Mouse (Mus musculus): ENCODE results near the gene Zbtb6. TPM values are rescaled to one million over a fixed set of nuclear protein-coding genes. Genes with fewer than 3 reads are reported as not detected.

Zbtb6 gene
- polyA plus RNA-seq, 1 experiment from 2014 or later, result 25.1 TPM

DNA sequence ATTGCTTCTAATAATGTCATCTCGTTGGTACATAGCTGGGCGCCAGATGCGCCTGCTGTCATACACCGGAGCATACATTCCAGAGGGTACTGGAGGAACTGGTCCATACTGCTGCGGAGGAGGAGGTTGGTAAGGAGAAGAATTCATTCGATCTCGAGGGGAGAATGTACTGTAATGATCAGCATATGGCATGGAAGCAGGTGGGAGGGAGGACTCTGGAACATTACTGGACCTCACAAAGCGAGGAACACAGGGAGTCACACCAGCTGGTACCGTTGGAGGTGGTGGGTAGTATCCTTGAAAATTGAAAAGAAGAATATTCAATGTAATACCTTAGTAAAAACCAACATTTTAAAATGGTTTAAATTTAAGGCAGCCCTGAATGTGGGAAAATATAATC, 60.0 kb downstream of the Zbtb6 start:
- H3K4me1 ChIP-seq (replicated peaks; ENCODE audit: control insufficient read depth, insufficient read depth, low read length), result no peaks in the 10 kb centered on the region
- ATAC-seq, result no peak
- H3K4me2 ChIP-seq (ENCODE audit: low read length), result no peak overlapping the region
- H3K9ac ChIP-seq (replicated peaks; ENCODE audit: low read depth, low read length), result no peak overlapping the region
- no peak overlapping the region for H3K27ac ChIP-seq (ENCODE audit: low read length)
- H3K4me3 ChIP-seq (replicated peaks; ENCODE audit: low read length), result no peak overlapping the region
- peaks cover 20% of the 10 kb centered on the region for H3K36me3 ChIP-seq (ENCODE audit: control insufficient read depth, insufficient read depth)
- H3K9me3 ChIP-seq (ENCODE audit: control insufficient read depth, low read length), result no peaks in the 10 kb centered on the region
- no peaks in the 10 kb centered on the region for H3K27me3 ChIP-seq (replicated peaks; ENCODE audit: control insufficient read depth, insufficient read depth, low read length)
- WGBS, result 94% methylated on average over 9 of the region's 9 CpGs

- Histone ChIP-seq H3K9ac (replicated peaks; ENCODE audit: low read depth, low read length) (no peak overlapping the region), H3K4me3 (replicated peaks; ENCODE audit: low read length) (no peak overlapping the region), H3K4me2 (ENCODE audit: low read length) (no peak overlapping the region), H3K36me3 (ENCODE audit: control insufficient read depth, insufficient read depth) (peaks cover 26% of the 10 kb centered on the region), H3K27ac (ENCODE audit: low read length) (no peak overlapping the region), H3K4me1 (replicated peaks; ENCODE audit: control insufficient read depth, insufficient read depth, low read length) (no peaks in the 10 kb centered on the region), H3K27me3 (replicated peaks; ENCODE audit: control insufficient read depth, insufficient read depth, low read length) (no peaks in the 10 kb centered on the region), H3K9me3 (ENCODE audit: control insufficient read depth, low read length) (no peaks in the 10 kb centered on the region)
- 60% methylated on average over 2 of the region's 2 CpGs for WGBS
- ATAC-seq, result peak; percentile 57; the same call in 1 of the 2 replicates
Observed at GRCm38 (mm10) chr2:37380189-37380588, 62.8 kb downstream of the Zbtb6 start.

DNA sequence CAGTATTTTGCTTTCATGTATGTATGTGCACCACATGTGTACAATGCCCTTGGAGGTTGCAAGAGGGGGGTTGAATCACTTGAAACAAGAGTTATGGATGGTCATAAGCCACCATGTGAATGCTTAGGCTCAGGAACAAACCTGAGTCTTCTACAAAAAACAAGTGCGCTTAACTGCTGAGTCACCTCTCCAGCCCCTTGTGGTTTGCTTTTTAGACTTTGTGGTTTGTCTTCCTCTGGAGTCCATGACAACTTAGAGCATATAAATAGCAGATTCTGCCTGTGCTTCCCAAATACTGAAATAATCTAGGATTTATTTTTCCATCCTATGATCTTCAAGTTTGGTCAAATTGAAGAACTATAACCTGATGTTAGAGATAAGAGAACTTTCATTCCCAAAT, 67.0 kb downstream of the Zbtb6 start:
- no peaks in the 10 kb centered on the region for H3K27me3 ChIP-seq (replicated peaks; ENCODE audit: control insufficient read depth, insufficient read depth, low read length)
- no peak overlapping the region for H3K4me3 ChIP-seq (replicated peaks; ENCODE audit: low read length)
- WGBS, result 100% methylated on average over 1 of the region's 1 CpGs
- no peaks in the 10 kb centered on the region for H3K4me1 ChIP-seq (replicated peaks; ENCODE audit: control insufficient read depth, insufficient read depth, low read length)
- H3K4me2 ChIP-seq (ENCODE audit: low read length), result no peak overlapping the region
- H3K9ac ChIP-seq (replicated peaks; ENCODE audit: low read depth, low read length), result no peak overlapping the region
- peaks cover 16% of the 10 kb centered on the region for H3K36me3 ChIP-seq (ENCODE audit: control insufficient read depth, insufficient read depth)
- no peak overlapping the region for H3K27ac ChIP-seq (ENCODE audit: low read length)
- no peak for ATAC-seq
- no peaks in the 10 kb centered on the region for H3K9me3 ChIP-seq (ENCODE audit: control insufficient read depth, low read length)

Other genes with a start within 250 kb of the Zbtb6 start
- gene Olfr366, start 231.6 kb downstream of the Zbtb6 start, polyA plus RNA-seq (2015; fragmentation: Nextera tagmentation; extraction: Ambion mirVana), result not detected in 2 replicates
- not detected in 2 replicates for gene Olfr368, start 116.7 kb downstream of the Zbtb6 start, polyA plus RNA-seq (2015; fragmentation: Nextera tagmentation; extraction: Ambion mirVana)
- gene Pdcl, start 83.8 kb downstream of the Zbtb6 start, polyA plus RNA-seq (2015; fragmentation: Nextera tagmentation; extraction: Ambion mirVana), result 66.4 and 88.3 TPM in 2 replicates
- gene Rc3h2, start 20.3 kb downstream of the Zbtb6 start, polyA plus RNA-seq (2015; fragmentation: Nextera tagmentation; extraction: Ambion mirVana), result 23.6 and 28.1 TPM in 2 replicates
- gene Zbtb26, start within 50 bp of the Zbtb6 start, polyA plus RNA-seq (2015; fragmentation: Nextera tagmentation; extraction: Ambion mirVana), result 8.9 and 9.2 TPM in 2 replicates
- gene Rabgap1, start 108 bp upstream of the Zbtb6 start, polyA plus RNA-seq (2015; fragmentation: Nextera tagmentation; extraction: Ambion mirVana), result 63.2 and 65.3 TPM in 2 replicates
- gene Gpr21, start 73.2 kb upstream of the Zbtb6 start, polyA plus RNA-seq (2015; fragmentation: Nextera tagmentation; extraction: Ambion mirVana), result 28.9 and 31.1 TPM in 2 replicates